Mouse (Mus musculus): ENCODE measurements around the gene 1810062G17Rik. TPM values are rescaled to one million over a fixed set of nuclear protein-coding genes. Genes with fewer than 3 reads are reported as not detected.

Gene 1810062G17Rik
- polyA plus RNA-seq, 1 experiment from 2014 or later, result 1.4 TPM

GRCm38 (mm10) chr3:36494613-36495012 lies 18.9 kb downstream of the 1810062G17Rik start:
- H3K27me3 ChIP-seq (replicated peaks), result 0 out of 2 replicates have a peak, but pooled peaks cover 6% of the 10 kb centered on the region
- no peaks in the 10 kb centered on the region for H3K36me3 ChIP-seq
- H3K4me2 ChIP-seq, result no peak overlapping the region
- H3K27ac ChIP-seq, result no peak overlapping the region
- no peaks in the 10 kb centered on the region for H3K9me3 ChIP-seq (replicated peaks)
- ATAC-seq, result no peak
- H3K4me3 ChIP-seq, result no peak overlapping the region
- 51% methylated on average over 2 of the region's 2 CpGs for WGBS (ENCODE audit: insufficient replicate concordance)
- H3K9ac ChIP-seq, result no peak overlapping the region
- peaks cover 10% of the 10 kb centered on the region for H3K4me1 ChIP-seq

- H3K4me2 ChIP-seq, result peak overlapping the region; percentile 13; the same call in 1 of the 2 replicates
- no peak overlapping the region for H3K4me3 ChIP-seq
- WGBS (ENCODE audit: insufficient replicate concordance), result 10% methylated on average over 6 of the region's 6 CpGs
- H3K27ac ChIP-seq, result no peak overlapping the region
- 0 out of 2 replicates have a peak, but pooled peaks cover 6% of the 10 kb centered on the region for H3K27me3 ChIP-seq (replicated peaks)
- H3K9me3 ChIP-seq (replicated peaks), result no peaks in the 10 kb centered on the region
- no peaks in the 10 kb centered on the region for H3K36me3 ChIP-seq
- H3K9ac ChIP-seq, result no peak overlapping the region
- H3K4me1 ChIP-seq, result peaks cover 10% of the 10 kb centered on the region
- ATAC-seq, result peak; percentile 63
These were observed 19.7 kb downstream of the 1810062G17Rik start for GRCm38 (mm10) chr3:36495436-36495835.

DNA sequence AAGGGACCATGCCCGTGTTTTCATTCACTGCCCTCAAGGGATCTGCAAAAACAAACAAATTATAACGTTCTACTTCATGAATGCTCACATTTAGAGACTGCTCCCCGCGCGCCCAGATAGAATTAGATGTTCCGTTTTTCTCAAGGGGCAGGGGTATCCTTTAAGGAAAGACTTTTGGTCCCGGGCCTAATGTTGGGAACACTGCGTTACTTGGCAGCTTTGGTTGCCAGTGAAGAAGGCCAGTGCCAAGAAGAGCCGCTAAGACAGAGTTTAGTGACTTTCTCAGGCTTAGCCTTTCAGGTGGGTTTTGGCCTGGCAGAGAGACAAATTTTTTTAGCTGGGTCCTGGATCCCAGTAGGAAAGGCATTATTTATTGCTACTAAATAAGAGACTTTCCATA lies 20.5 kb downstream of the 1810062G17Rik start:
- no peak overlapping the region for H3K27ac ChIP-seq
- no peaks in the 10 kb centered on the region for H3K9me3 ChIP-seq (replicated peaks)
- no peaks in the 10 kb centered on the region for H3K36me3 ChIP-seq
- 0 out of 2 replicates have a peak, but pooled peaks cover 6% of the 10 kb centered on the region for H3K27me3 ChIP-seq (replicated peaks)
- H3K4me1 ChIP-seq, result peaks cover 9% of the 10 kb centered on the region
- no peak overlapping the region for H3K4me3 ChIP-seq
- no peak overlapping the region for H3K4me2 ChIP-seq
- 77% methylated on average over 9 of the region's 9 CpGs for WGBS (ENCODE audit: insufficient replicate concordance)
- H3K9ac ChIP-seq, result no peak overlapping the region
- no peak for ATAC-seq

- Histone ChIP-seq H3K4me3 (no peak overlapping the region), H3K27ac (no peak overlapping the region), H3K36me3 (no peaks in the 10 kb centered on the region), H3K9me3 (replicated peaks) (no peaks in the 10 kb centered on the region), H3K4me2 (no peak overlapping the region), H3K4me1 (peaks cover 6% of the 10 kb centered on the region), H3K9ac (no peak overlapping the region), H3K27me3 (replicated peaks) (0 out of 2 replicates have a peak, but pooled peaks cover 6% of the 10 kb centered on the region)
- no peak for ATAC-seq
- whole genome bisulfite sequencing (ENCODE audit: insufficient replicate concordance), result 17% methylated on average over 14 of the region's 14 CpGs
These were observed 21.0 kb downstream of the 1810062G17Rik start for GRCm38 (mm10) chr3:36496746-36497145.

GRCm38 (mm10) chr3:36498224-36498623 lies 22.5 kb downstream of the 1810062G17Rik start:
- Histone ChIP-seq H3K4me3 (no peak overlapping the region), H3K4me2 (no peak overlapping the region), H3K4me1 (no peaks in the 10 kb centered on the region), H3K27me3 (replicated peaks) (0 out of 2 replicates have a peak, but pooled peaks cover 6% of the 10 kb centered on the region), H3K36me3 (no peaks in the 10 kb centered on the region), H3K9me3 (replicated peaks) (no peaks in the 10 kb centered on the region), H3K27ac (no peak overlapping the region), H3K9ac (no peak overlapping the region)
- WGBS (ENCODE audit: insufficient replicate concordance), result 80% methylated on average over 6 of the region's 6 CpGs
- no peak for ATAC-seq

- Histone ChIP-seq H3K27me3 (replicated peaks) (0 out of 2 replicates have a peak, but pooled peaks cover 6% of the 10 kb centered on the region), H3K36me3 (no peaks in the 10 kb centered on the region), H3K9me3 (replicated peaks) (no peaks in the 10 kb centered on the region), H3K9ac (no peak overlapping the region), H3K4me3 (no peak overlapping the region), H3K4me1 (no peaks in the 10 kb centered on the region), H3K27ac (no peak overlapping the region), H3K4me2 (no peak overlapping the region)
- WGBS (ENCODE audit: insufficient replicate concordance), result 81% methylated on average over 7 of the region's 7 CpGs
- ATAC-seq, result no peak
These were observed 23.7 kb downstream of the 1810062G17Rik start for GRCm38 (mm10) chr3:36499418-36499817.

DNA sequence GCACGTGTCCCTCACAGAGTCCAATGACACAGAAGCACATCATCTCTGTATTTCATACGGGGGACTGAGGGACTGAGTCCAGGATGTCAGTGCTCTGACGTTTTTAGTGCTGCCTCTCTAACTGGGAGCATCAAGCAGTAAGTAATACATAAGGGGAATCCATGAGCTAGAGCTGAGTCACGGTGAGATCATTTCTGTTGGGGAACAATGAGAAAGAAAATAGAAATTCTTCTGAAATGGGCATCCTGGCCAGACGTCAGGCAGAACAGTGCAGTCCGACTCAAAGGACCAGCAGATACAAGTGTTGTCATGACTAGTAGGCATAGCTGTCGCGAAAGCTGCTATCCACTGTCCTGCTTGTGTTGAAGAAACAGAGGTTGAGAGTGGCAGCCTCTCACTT lies 25.2 kb downstream of the 1810062G17Rik start:
- 68% methylated on average over 8 of the region's 8 CpGs for WGBS (ENCODE audit: insufficient replicate concordance)
- no peak overlapping the region for H3K4me2 ChIP-seq
- no peaks in the 10 kb centered on the region for H3K9me3 ChIP-seq (replicated peaks)
- no peak for ATAC-seq
- no peak overlapping the region for H3K27ac ChIP-seq
- H3K4me3 ChIP-seq, result no peak overlapping the region
- no peaks in the 10 kb centered on the region for H3K36me3 ChIP-seq
- H3K4me1 ChIP-seq, result no peaks in the 10 kb centered on the region
- H3K27me3 ChIP-seq (replicated peaks), result 0 out of 2 replicates have a peak, but pooled peaks cover 6% of the 10 kb centered on the region
- no peak overlapping the region for H3K9ac ChIP-seq

GRCm38 (mm10) chr3:36501546-36501945 lies 25.8 kb downstream of the 1810062G17Rik start:
- H3K4me2 ChIP-seq, result no peak overlapping the region
- no peak overlapping the region for H3K27ac ChIP-seq
- no peaks in the 10 kb centered on the region for H3K4me1 ChIP-seq
- 59% methylated on average over 7 of the region's 7 CpGs for WGBS (ENCODE audit: insufficient replicate concordance)
- 0 out of 2 replicates have a peak, but pooled peaks cover 2% of the 10 kb centered on the region for H3K27me3 ChIP-seq (replicated peaks)
- H3K4me3 ChIP-seq, result no peak overlapping the region
- ATAC-seq, result no peak
- H3K36me3 ChIP-seq, result no peaks in the 10 kb centered on the region
- no peak overlapping the region for H3K9ac ChIP-seq
- no peaks in the 10 kb centered on the region for H3K9me3 ChIP-seq (replicated peaks)

DNA sequence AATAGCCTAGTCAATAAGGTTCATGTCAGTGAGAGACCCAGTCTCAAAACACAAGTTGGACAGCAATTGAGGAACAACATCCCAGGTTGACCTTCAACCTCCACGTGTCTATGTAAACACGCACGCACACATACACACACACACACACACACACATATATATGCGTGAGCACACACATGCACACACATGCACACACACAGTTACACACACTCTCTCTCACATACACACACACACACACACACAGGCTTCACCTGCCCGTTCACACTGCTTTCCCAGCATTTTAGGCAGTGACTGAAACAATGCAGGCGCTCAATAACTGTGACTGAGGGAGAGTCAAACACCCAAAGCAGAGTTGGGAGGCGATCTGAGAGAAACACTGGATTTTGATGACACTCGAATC lies 29.6 kb downstream of the 1810062G17Rik start:
- WGBS (ENCODE audit: insufficient replicate concordance), result 65% methylated on average over 8 of the region's 8 CpGs
- ATAC-seq, result no peak

DNA sequence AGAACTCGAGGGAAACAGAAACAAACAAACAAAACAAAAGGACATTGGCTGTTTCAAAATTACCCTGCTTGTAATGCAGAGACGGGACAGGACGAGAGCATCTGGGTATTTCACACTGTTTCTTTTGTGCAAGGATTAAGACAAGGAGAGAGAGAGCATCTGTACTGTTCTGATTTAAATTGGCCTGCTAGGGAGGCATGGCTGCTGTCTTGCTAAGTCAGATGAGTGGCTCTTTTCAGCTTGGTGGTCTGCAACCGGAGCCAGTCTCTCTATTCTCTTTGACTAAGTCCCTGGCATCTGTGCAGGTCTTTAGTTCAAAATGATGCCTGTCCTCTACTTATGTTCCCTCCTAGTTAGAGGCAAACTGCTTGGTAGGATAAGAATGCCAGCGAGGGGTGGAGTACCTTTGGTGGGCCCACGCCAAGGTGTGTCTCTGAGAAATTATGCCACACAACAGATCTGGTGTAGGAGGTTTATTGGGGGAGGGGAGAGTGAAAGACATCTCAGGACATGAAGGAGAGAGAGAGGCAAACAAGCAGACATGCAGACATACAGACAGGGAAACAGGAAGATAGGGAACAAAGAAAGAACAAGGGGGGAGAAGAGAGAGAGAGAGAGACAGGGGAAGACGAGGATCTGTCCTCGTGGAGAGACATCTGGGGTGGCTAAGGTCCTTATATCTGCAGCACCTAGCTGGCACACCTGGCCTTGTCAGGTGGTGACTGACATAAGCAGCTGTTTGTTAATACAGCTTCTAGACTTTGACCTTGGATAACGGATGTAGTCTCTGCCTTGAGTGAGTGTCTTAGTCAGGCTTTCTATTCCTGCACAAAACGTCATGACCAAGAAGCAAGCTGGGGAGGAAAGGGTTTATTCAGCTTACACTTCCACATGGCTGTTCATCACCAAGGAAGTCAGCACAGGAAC lies 30.3 kb downstream of the 1810062G17Rik start:
- H3K27ac ChIP-seq, result no peak overlapping the region
- no peaks in the 10 kb centered on the region for H3K27me3 ChIP-seq (replicated peaks)
- H3K9ac ChIP-seq, result no peak overlapping the region
- no peaks in the 10 kb centered on the region for H3K36me3 ChIP-seq
- 57% methylated on average over 10 of the region's 10 CpGs for WGBS (ENCODE audit: insufficient replicate concordance)
- H3K4me3 ChIP-seq, result no peak overlapping the region
- no peaks in the 10 kb centered on the region for H3K9me3 ChIP-seq (replicated peaks)
- ATAC-seq, result no peak
- no peak overlapping the region for H3K4me2 ChIP-seq
- H3K4me1 ChIP-seq, result no peaks in the 10 kb centered on the region

More for the DNA sequence above, 29.6 kb downstream of the 1810062G17Rik start:
- Histone ChIP-seq H3K27ac (no peak overlapping the region), H3K4me2 (no peak overlapping the region), H3K4me3 (no peak overlapping the region), H3K9me3 (replicated peaks) (no peaks in the 10 kb centered on the region), H3K36me3 (no peaks in the 10 kb centered on the region), H3K4me1 (no peaks in the 10 kb centered on the region), H3K27me3 (replicated peaks) (no peaks in the 10 kb centered on the region), H3K9ac (no peak overlapping the region)

- ATAC-seq, result no peak
- Histone ChIP-seq H3K4me2 (no peak overlapping the region), H3K9ac (no peak overlapping the region), H3K36me3 (no peaks in the 10 kb centered on the region), H3K9me3 (replicated peaks) (no peaks in the 10 kb centered on the region), H3K4me1 (no peaks in the 10 kb centered on the region), H3K27me3 (replicated peaks) (no peaks in the 10 kb centered on the region), H3K27ac (no peak overlapping the region), H3K4me3 (no peak overlapping the region)
- 78% methylated on average over 6 of the region's 6 CpGs for WGBS (ENCODE audit: insufficient replicate concordance)
These were observed 35.8 kb downstream of the 1810062G17Rik start for GRCm38 (mm10) chr3:36511491-36511890.

- Histone ChIP-seq H3K4me1 (0 out of 2 replicates have a peak, but pooled peaks cover 3% of the 10 kb centered on the region), H3K4me3 (no peak overlapping the region), H3K36me3 (no peaks in the 10 kb centered on the region), H3K9me3 (replicated peaks) (no peaks in the 10 kb centered on the region), H3K4me2 (no peak overlapping the region), H3K27ac (no peak overlapping the region), H3K27me3 (replicated peaks) (peaks cover 19% of the 10 kb centered on the region), H3K9ac (no peak overlapping the region)
- ATAC-seq, result no peak
- WGBS (ENCODE audit: insufficient replicate concordance), result 79% methylated on average over 9 of the region's 9 CpGs
These were observed 40.5 kb downstream of the 1810062G17Rik start for GRCm38 (mm10) chr3:36516196-36516595.
